Comparison of ENCODE assay signal across 8 mouse cellular contexts in genomic region chr7:131560697-131561042, GRCm38 (mm10). TPM values are rescaled to one million over a fixed set of nuclear protein-coding genes. Genes with fewer than 3 reads are reported as not detected.
DNase-seq lines count a peak whose midpoint lies in the region; ATAC-seq lines count a peak whose summit lies in the region.

No protein-coding gene starts in this region.

- peak overlapping the region; percentile 91 for H3K27ac ChIP-seq in heart, embryonic 13.5 days (replicated peaks)

- peak overlapping the region; percentile 88 for H3K4me2 ChIP-seq in heart, embryonic 13.5 days

- peak overlapping the region; percentile 88 for H3K4me3 ChIP-seq in heart, embryonic 13.5 days

- peaks cover 31% of the 10 kb centered on the region for H3K4me1 ChIP-seq in heart, embryonic 13.5 days

- H3K36me3 ChIP-seq in heart, embryonic 13.5 days = peaks cover 38% of the 10 kb centered on the region

- H3K9ac ChIP-seq in heart, embryonic 13.5 days = peak overlapping the region; percentile 88

- no peak for DNase-seq in heart, adult 8-10 months (ENCODE audit: low spot score)
- peak; percentile 48 for DNase-seq in ES-CJ7 (ENCODE audit: low read depth, low spot score)
- no peak for DNase-seq in layer of hippocampus, adult 18-20 months (ENCODE audit: low spot score in 2 of 2)
- no peak for DNase-seq in cerebellum, adult 11-12 months

- peak; percentile 40; the same call in 1 of the 2 replicates for ATAC-seq in heart, embryonic 13.5 days (ENCODE audit: extremely low read depth, insufficient number of reproducible peaks, low FRiP score, low TSS enrichment)
- ATAC-seq in granulocyte monocyte progenitor cell, adult 5-6 weeks (replicated peaks; ENCODE audit: poor library complexity, severe bottlenecking) = peak; percentile 9; the same call in 1 of the 2 replicates
- ATAC-seq in megakaryocyte-erythroid progenitor cell, adult 5-6 weeks (replicated peaks; ENCODE audit: low FRiP score, low TSS enrichment, poor library complexity, severe bottlenecking) = peak; percentile 31
- no peak for ATAC-seq in inflammation-experienced regulatory T-cells, adult 6 months

- 1% methylated on average over 14 of the region's 14 CpGs for WGBS in heart, embryonic 13.5 days

- H3K9me3 ChIP-seq in heart, embryonic 13.5 days = no peaks in the 10 kb centered on the region

- H3K27me3 ChIP-seq in heart, embryonic 13.5 days (replicated peaks) = peaks cover 39% of the 10 kb centered on the region

RNA-seq across cellular contexts. Expression of gene Bub3, which starts 0.6 kb away (rescaled TPM):
- 130 and 143 TPM in 2 replicates for polyA plus RNA-seq in heart, embryonic 13.5 days (2015; fragmentation: Nextera tagmentation; extraction: Ambion mirVana)
- total RNA-seq in heart, adult 8-10 months (2022) = 10 to 100 TPM; 28.6 to 34.8 (median 29.3) TPM
- 67.7 and 85.7 TPM in 2 replicates for total RNA-seq in granulocyte monocyte progenitor cell, adult 5-6 weeks (2014; fragmentation: Nextera tagmentation)
- 94.4 and 106 TPM in 2 replicates for total RNA-seq in granulocyte monocyte progenitor cell, adult 5-6 weeks (2017)
- total RNA-seq in megakaryocyte-erythroid progenitor cell, adult 5-6 weeks (2014; fragmentation: Nextera tagmentation) = 89.9 and 103 TPM in 2 replicates
- total RNA-seq in megakaryocyte-erythroid progenitor cell, adult 5-6 weeks (2017) = 75.5 and 83.8 TPM in 2 replicates
- polyA plus RNA-seq in inflammation-experienced regulatory T-cells, adult 6 months (2017; shearing (Covaris generic)) = 100 to 1,000 TPM; 179 to 242 (median 181) TPM
- 10 to 100 TPM; 60.9 to 63.2 TPM for total RNA-seq in layer of hippocampus, adult 18-20 months (2021)

RNA-seq across cellular contexts. Expression of gene Hmx2, which starts 12.1 kb away (rescaled TPM):
- polyA plus RNA-seq in heart, embryonic 13.5 days (2015; fragmentation: Nextera tagmentation; extraction: Ambion mirVana) = not detected in 2 replicates
- not detected for total RNA-seq in heart, adult 8-10 months (2022)
- total RNA-seq in granulocyte monocyte progenitor cell, adult 5-6 weeks (2014; fragmentation: Nextera tagmentation) = not detected in 2 replicates
- not detected in 2 replicates for total RNA-seq in granulocyte monocyte progenitor cell, adult 5-6 weeks (2017)
- total RNA-seq in megakaryocyte-erythroid progenitor cell, adult 5-6 weeks (2014; fragmentation: Nextera tagmentation) = not detected in 2 replicates
- total RNA-seq in megakaryocyte-erythroid progenitor cell, adult 5-6 weeks (2017) = not detected in 2 replicates
- not detected for polyA plus RNA-seq in inflammation-experienced regulatory T-cells, adult 6 months (2017; shearing (Covaris generic))
- not detected for total RNA-seq in layer of hippocampus, adult 18-20 months (2021)

RNA-seq across cellular contexts. Expression of gene Hmx3, which starts 18.0 kb away (rescaled TPM):
- not detected in 2 replicates for polyA plus RNA-seq in heart, embryonic 13.5 days (2015; fragmentation: Nextera tagmentation; extraction: Ambion mirVana)
- not detected for total RNA-seq in heart, adult 8-10 months (2022)
- not detected in 2 replicates for total RNA-seq in granulocyte monocyte progenitor cell, adult 5-6 weeks (2014; fragmentation: Nextera tagmentation)
- total RNA-seq in granulocyte monocyte progenitor cell, adult 5-6 weeks (2017) = not detected in 2 replicates
- total RNA-seq in megakaryocyte-erythroid progenitor cell, adult 5-6 weeks (2014; fragmentation: Nextera tagmentation) = not detected in 2 replicates
- total RNA-seq in megakaryocyte-erythroid progenitor cell, adult 5-6 weeks (2017) = not detected in 2 replicates
- polyA plus RNA-seq in inflammation-experienced regulatory T-cells, adult 6 months (2017; shearing (Covaris generic)) = not detected
- not detected for total RNA-seq in layer of hippocampus, adult 18-20 months (2021)
